Mouse (Mus musculus) lung, embryonic 14.5 days (tissue): ENCODE data around the gene Nxpe3. TPM values are rescaled to one million over a fixed set of nuclear protein-coding genes. Genes with fewer than 3 reads are reported as not detected.
"Not testable (repeated sequence)": the region's sequence is repeated elsewhere in the genome, so short reads cannot be mapped to it uniquely, and the experiment has no call there.

Source experiments
- ATAC-seq: fragments of 200-750 bp; cut with Nextera tagmentation; 2 replicates; pipeline ENCODE4 v1.8.0; 2017; ENCODE audit warnings: mild to moderate bottlenecking, moderate TSS enrichment, moderate library complexity; ENCODE audit not compliant: insufficient read depth
- DNase-seq: peaks from one replicate; pipeline ENCODE4 v3.0.0-alpha.2; 2015
- H3K27ac ChIP-seq: fragments of 300-500 bp; sonication (generic); 2 replicates; pipeline ENCODE4 v1.5.1; 2014; ENCODE audit warnings: low read depth, mild to moderate bottlenecking, moderate library complexity
- H3K27me3 ChIP-seq: fragments of 300-500 bp; sonication (generic); 2 replicates; pipeline ENCODE4 v1.6.1; 2014; ENCODE audit warnings: low read length, control low read depth; ENCODE audit not compliant: insufficient read depth
- H3K36me3 ChIP-seq: fragments of 300-500 bp; sonication (generic); 2 replicates; pipeline ENCODE4 v1.6.1; 2014; ENCODE audit warnings: control low read depth; ENCODE audit not compliant: insufficient read depth
- H3K4me1 ChIP-seq: fragments of 300-500 bp; sonication (generic); 2 replicates; pipeline ENCODE4 v1.6.1; 2014; ENCODE audit warnings: antibody characterized with exemption, control low read depth; ENCODE audit not compliant: insufficient read depth
- H3K4me2 ChIP-seq: fragments of 300-500 bp; sonication (generic); 2 replicates; pipeline ENCODE4 v1.6.1; 2014; ENCODE audit warnings: mild to moderate bottlenecking
- H3K4me3 ChIP-seq: fragments of 300-500 bp; sonication (generic); 2 replicates; pipeline ENCODE4 v1.5.1; 2014; ENCODE audit warnings: low read depth, low read length
- H3K9ac ChIP-seq: fragments of 300-500 bp; sonication (generic); 2 replicates; pipeline ENCODE4 v1.6.1; 2014
- H3K9me3 ChIP-seq: fragments of 300-500 bp; sonication (generic); 2 replicates; pipeline ENCODE4 v1.6.1; 2016; ENCODE audit warnings: low read depth, low read length, control low read depth
- CTCF ChIP-seq: IDR thresholded peaks from 2 replicates; pipeline ENCODE4 v1.5.1; 2016; ENCODE audit warnings: antibody characterized with exemption, low read depth
- WGBS: fragments of 180-500 bp; shearing (Covaris S2); extraction: QIAGEN DNeasy Blood & Tissue Kit; methylation state at CpG from one replicate; pipeline ENCODE4 v1.1.7; 2014; 5-methylcytosine and 5-hydroxymethylcytosine counted together
- polyA plus RNA-seq: library from polyadenylated mRNA; unstranded; fragments of >200 nt; fragmentation: Nextera tagmentation; extraction: Ambion mirVana; gene quantifications from 2 replicates; pipeline ENCODE4 v1.2.1, GENCODE M21; 2014

Nxpe3 gene
- polyA plus RNA-seq, 1 experiment from 2014 or later: 1.7 TPM

DNA sequence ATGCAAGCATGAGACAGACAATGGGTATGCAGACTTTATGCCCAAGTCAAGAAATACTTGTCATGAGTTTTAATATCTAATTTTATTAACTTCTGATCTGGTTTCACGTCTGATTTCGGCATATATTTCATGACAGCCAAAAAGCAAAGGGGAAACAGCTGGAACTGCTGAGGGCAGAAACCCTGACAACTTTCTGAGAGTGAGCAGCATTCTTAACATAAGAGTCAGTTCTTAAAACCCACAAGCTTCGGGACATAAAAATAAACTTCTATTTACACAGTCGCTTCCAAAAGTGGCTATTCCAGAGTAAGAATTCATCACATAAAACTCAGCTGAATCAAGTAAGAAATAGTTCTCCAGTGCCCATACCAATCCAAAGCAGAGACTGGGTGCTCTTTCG lies 52.0 kb downstream of the Nxpe3 start:
- H3K4me3 ChIP-seq: no peak overlapping the region
- no peaks in the 10 kb centered on the region for H3K27me3 ChIP-seq
- peaks cover 15% of the 10 kb centered on the region; the same call in 1 of the 2 replicates for H3K36me3 ChIP-seq
- DNase-seq: no peak
- ATAC-seq: no peak
- WGBS: 81% methylated on average over 5 of the region's 5 CpGs
- H3K27ac ChIP-seq: no peak overlapping the region
- H3K4me2 ChIP-seq: no peak overlapping the region
- H3K9me3 ChIP-seq: no peaks in the 10 kb centered on the region
- no peak for TF ChIP-seq CTCF
- 0 out of 2 replicates have a peak, but pooled peaks cover 1% of the 10 kb centered on the region for H3K4me1 ChIP-seq
- H3K9ac ChIP-seq: no peak overlapping the region

- H3K4me1 ChIP-seq: 0 out of 2 replicates have a peak, but pooled peaks cover 4% of the 10 kb centered on the region
- TF ChIP-seq CTCF: no peak
- no peak for ATAC-seq
- no peak for DNase-seq
- no peak overlapping the region for H3K4me3 ChIP-seq
- 86% methylated on average over 6 of the region's 6 CpGs for WGBS
- H3K9ac ChIP-seq: no peak overlapping the region
- no peak overlapping the region for H3K27ac ChIP-seq
- peaks cover 13% of the 10 kb centered on the region; the same call in 1 of the 2 replicates for H3K36me3 ChIP-seq
- H3K27me3 ChIP-seq: no peaks in the 10 kb centered on the region
- no peaks in the 10 kb centered on the region for H3K9me3 ChIP-seq
- H3K4me2 ChIP-seq: no peak overlapping the region
Observed at GRCm38 (mm10) chr16:55841506-55841905, 53.6 kb downstream of the Nxpe3 start.

DNA sequence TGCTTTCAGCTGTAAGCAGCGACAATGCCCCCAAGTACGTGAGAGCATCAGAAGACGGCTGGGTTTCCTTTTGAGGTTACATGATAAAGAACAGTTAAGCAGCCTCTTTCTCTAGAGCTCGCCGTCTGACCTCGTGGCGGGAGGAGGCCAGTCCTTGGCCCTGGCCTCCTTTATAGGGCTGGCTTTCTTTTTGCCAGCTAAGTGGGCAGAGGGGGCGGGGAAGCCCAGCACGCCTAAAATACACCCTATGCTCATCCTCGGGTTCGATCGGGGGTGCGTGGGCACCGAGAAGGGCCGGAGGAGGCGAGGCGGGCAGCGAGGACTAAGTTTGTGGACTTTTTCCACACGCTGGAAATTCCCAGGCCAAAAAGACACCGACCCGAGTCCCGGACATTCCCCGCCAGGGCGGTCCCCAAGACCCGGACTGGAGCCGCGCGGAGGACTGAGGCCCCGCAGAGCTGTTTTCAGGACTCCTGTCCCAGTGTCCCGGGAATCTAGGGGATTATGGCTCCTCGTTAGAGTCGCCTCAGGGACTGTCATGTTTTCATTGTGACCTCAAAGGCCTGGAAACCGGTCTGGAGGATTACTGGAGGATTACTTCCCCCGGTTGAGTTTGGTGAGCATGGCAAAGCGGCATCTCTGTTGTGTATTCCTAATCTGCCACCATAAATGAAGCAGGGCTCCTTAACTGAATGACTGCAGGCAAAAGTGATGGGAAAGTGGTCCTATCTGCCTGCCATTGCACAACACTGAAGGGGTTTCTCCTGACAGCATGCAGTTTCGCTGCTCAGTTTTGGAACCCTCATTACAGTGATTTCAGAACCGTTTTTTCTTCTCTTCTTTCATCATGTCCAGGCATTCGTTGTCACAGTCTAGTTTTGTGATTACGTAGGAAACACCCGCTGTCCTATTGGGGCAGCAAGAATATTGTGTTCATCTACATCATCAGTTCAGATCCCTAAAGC lies 56.3 kb downstream of the Nxpe3 start, which contains the start of gene Nfkbiz:
Gene Nfkbiz (minus strand): TSS at position 390 of the 965 bp plus-strand sequence.
- Histone ChIP-seq H3K27ac (peak within 1 kb of the TSS; percentile 92), H3K36me3 (0 out of 2 replicates have a peak, but pooled peaks cover 3% of the 10 kb centered on the region), H3K4me1 (peaks cover 4% of the 10 kb centered on the region; the same call in 1 of the 2 replicates), H3K9me3 (no peaks in the 10 kb centered on the region), H3K4me2 (peak within 1 kb of the TSS; percentile 69), H3K27me3 (no peaks in the 10 kb centered on the region), H3K9ac (peak within 1 kb of the TSS; percentile 85), H3K4me3 (peak within 1 kb of the TSS; percentile 64)
- DNase-seq (peak; percentile 93), ATAC-seq (peak; percentile 97)
- under 1% methylated on average over 40 of the region's 40 CpGs for WGBS
- TF ChIP-seq CTCF: no peak

DNA sequence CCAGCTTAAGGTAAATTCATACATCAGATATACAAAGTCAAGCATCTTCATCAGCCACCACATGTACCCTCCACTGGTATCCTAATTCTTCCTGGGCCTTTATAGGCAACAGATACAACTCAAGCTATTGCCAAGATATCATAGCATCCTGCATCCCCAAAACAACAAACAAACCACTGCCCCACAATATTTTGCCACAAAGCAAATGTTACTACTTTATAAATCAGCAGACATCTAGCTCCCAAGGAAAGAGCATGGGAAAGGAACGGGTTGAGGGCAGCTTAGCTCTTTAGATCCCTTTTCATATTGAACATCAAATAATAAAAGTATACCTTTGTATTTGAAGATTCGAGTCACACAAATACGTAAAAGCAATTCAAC lies 57.0 kb downstream of the Nxpe3 start:
- Histone ChIP-seq H3K4me2 (peak overlapping the region; percentile 69), H3K9ac (peak overlapping the region; percentile 85), H3K4me1 (peaks cover 4% of the 10 kb centered on the region; the same call in 1 of the 2 replicates), H3K27ac (peak overlapping the region; percentile 92; the same call in 1 of the 2 replicates), H3K4me3 (peak overlapping the region; percentile 64), H3K36me3 (no peaks in the 10 kb centered on the region), H3K9me3 (no peaks in the 10 kb centered on the region), H3K27me3 (no peaks in the 10 kb centered on the region)
- TF ChIP-seq CTCF: no peak
- DNase-seq (peak; percentile 33), ATAC-seq (no peak)
- WGBS: 9% methylated on average over 3 of the region's 3 CpGs

DNA sequence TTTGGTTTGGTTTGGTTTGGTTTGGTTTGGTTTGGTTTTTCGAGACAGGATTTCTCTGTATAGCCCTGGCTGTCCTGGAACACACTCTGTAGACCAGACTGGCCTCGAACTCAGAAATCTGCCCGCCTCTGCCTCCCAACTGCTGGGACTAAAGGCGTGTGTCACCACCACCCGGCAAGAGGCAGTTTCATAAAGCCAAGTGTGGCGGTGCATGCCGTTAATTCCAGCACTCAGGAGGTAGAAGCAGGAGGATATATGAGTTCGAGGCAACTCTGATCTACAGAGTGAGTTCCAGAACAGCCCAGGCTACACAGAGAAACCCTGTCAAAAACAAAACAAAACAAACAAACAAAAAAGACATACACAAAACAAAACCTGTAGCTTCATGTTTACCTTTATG lies 57.4 kb downstream of the Nxpe3 start:
- Histone ChIP-seq H3K4me3 (peak overlapping the region; percentile 64; the same call in 1 of the 2 replicates), H3K4me2 (peak overlapping the region; percentile 69)
- H3K27ac ChIP-seq, H3K4me1 ChIP-seq, H3K9ac ChIP-seq, DNase-seq, ATAC-seq, H3K36me3 ChIP-seq, H3K27me3 ChIP-seq, H3K9me3 ChIP-seq: not testable (repeated sequence)
- WGBS: 89% methylated on average over 8 of the region's 8 CpGs

DNA sequence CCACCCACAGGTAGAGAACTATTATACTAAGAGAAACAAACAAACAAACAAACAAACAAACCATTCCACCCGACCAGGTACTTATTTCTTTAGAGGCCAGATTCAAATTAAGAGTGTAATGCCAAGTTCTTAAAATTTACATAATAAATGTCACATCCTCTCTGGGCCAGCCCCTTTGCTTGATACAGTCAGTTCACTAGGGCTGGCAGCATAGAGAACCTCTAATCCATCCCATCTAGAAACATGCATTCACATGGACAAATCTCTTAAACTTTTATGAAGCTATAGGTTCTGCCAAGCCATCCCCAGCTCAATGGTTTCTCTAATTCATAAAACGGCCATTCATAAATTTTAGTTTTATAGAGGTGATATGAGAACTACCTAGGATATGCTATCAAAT lies 57.9 kb downstream of the Nxpe3 start:
- no peak for ATAC-seq
- H3K27me3 ChIP-seq: no peaks in the 10 kb centered on the region
- H3K4me1 ChIP-seq: peaks cover 4% of the 10 kb centered on the region; the same call in 1 of the 2 replicates
- no peaks in the 10 kb centered on the region for H3K36me3 ChIP-seq
- H3K27ac ChIP-seq: no peak overlapping the region
- H3K9me3 ChIP-seq: no peaks in the 10 kb centered on the region
- 62% methylated on average over 2 of the region's 2 CpGs for WGBS
- H3K9ac ChIP-seq: no peak overlapping the region
- TF ChIP-seq CTCF: no peak
- no peak for DNase-seq
- no peak overlapping the region; the same call in 1 of the 2 replicates for H3K4me2 ChIP-seq
- no peak overlapping the region for H3K4me3 ChIP-seq

GRCm38 (mm10) chr16:55835798-55836197 lies 59.3 kb downstream of the Nxpe3 start:
- H3K4me2 ChIP-seq: no peak overlapping the region
- no peaks in the 10 kb centered on the region for H3K27me3 ChIP-seq
- no peak for TF ChIP-seq CTCF
- H3K4me3 ChIP-seq: no peak overlapping the region
- peaks cover 5% of the 10 kb centered on the region; the same call in 1 of the 2 replicates for H3K36me3 ChIP-seq
- ATAC-seq (no peak), DNase-seq (no peak)
- H3K9me3 ChIP-seq: no peaks in the 10 kb centered on the region
- no peak overlapping the region for H3K9ac ChIP-seq
- H3K4me1 ChIP-seq: peaks cover 4% of the 10 kb centered on the region; the same call in 1 of the 2 replicates
- H3K27ac ChIP-seq: no peak overlapping the region
